Comparison of ENCODE assay signal across 18 mouse cellular contexts in the genomic region with DNA sequence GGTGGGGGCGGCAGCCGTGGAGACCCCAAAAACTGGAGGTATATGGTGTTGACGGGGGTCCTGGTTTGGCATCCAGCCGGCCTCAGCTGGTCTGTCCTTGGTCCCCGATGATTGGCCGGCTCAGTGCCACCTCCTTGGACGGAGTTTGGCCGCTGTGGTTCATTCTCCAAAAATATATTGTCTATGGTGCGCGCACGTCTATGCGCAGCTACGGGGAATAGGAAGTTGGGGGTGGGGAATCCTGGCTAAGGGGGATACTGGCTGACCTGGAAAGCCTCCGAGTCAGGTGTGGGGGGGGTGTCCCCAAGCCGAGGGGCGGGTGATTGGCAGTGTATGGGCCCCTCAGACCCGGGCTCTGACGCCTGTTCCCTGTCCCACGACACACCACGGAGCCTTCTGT. TPM values are rescaled to one million over a fixed set of nuclear protein-coding genes. Genes with fewer than 3 reads are reported as not detected.
A peak's percentile ranks its signal among the peaks of the same experiment; 100 is the strongest.
DNase-seq lines count a peak whose midpoint lies in the region; ATAC-seq lines count a peak whose summit lies in the region.
"Had no signal": no experiment of that assay in that cellular context is flagged by ENCODE, and none has a peak within 500 bp of the region (broad histone marks: within the 10 kb centered on the region; RNA-seq: fewer than 3 reads in every experiment).

No protein-coding gene starts in this region.

- no peak for DNase-seq in heart, postnatal 25 days (ENCODE audit: low spot score)
- peak; percentile 6 for DNase-seq in thymus, postnatal 4 days
- DNase-seq in thymus, postnatal 10 days (ENCODE audit: low spot score in 2 of 2), result no peak
- DNase-seq: adrenal gland, postnatal 10 days; kidney, postnatal 14 days; layer of hippocampus, adult 9-11 months; lung, postnatal 14 days had no signal

- no peaks in the 10 kb centered on the region for H3K36me3 ChIP-seq in heart, embryonic 14.5 days (ENCODE audit: control insufficient read depth, insufficient read depth, low read length)
- H3K36me3 ChIP-seq in megakaryocyte, embryonic 14.5 days (replicated peaks; ENCODE audit: low read length), result no peaks in the 10 kb centered on the region
- H3K36me3 ChIP-seq: hindbrain, embryonic 15.5 days; liver, embryonic 15.5 days; stomach, embryonic 15.5 days had no signal

- H3K4me3 ChIP-seq in heart, embryonic 14.5 days (ENCODE audit: control insufficient read depth in 1 of 2, insufficient read depth in 1 of 2, low read depth in 1 of 2, low read length in 2 of 2), result 0 out of 4 replicates have a peak overlapping the region, but pooled peaks of 1 of the 2 experiments have one; percentile 6
- H3K4me3 ChIP-seq in megakaryocyte, embryonic 14.5 days (replicated peaks), result peak overlapping the region; percentile 85
- H3K4me3 ChIP-seq: hindbrain, embryonic 15.5 days; liver, embryonic 15.5 days; midbrain, embryonic 15.5 days; stomach, embryonic 15.5 days had no signal

- 32% methylated on average over 16 of the region's 20 CpGs for WGBS in heart, embryonic 14.5 days

- H3K27me3 ChIP-seq in heart, embryonic 14.5 days (ENCODE audit: control insufficient read depth, insufficient read depth, low read length), result peaks cover 97% of the 10 kb centered on the region
- H3K27me3 ChIP-seq in megakaryocyte, embryonic 14.5 days (replicated peaks), result peaks cover 81% of the 10 kb centered on the region

- H3K27ac ChIP-seq in heart, embryonic 14.5 days (replicated peaks in 1 of 2; ENCODE audit: control insufficient read depth in 1 of 2, insufficient read depth in 1 of 2, low read depth in 2 of 2, low read length in 2 of 2), result no peak overlapping the region
- H3K27ac ChIP-seq: hindbrain, embryonic 15.5 days; liver, embryonic 15.5 days; midbrain, embryonic 15.5 days; stomach, embryonic 15.5 days had no signal

- peaks cover 0 to 10% of the 10 kb centered on the region in 2 experiments; a peak in 3 of 4 replicates for H3K4me1 ChIP-seq in heart, embryonic 14.5 days (ENCODE audit: control insufficient read depth in 2 of 2, insufficient read depth in 2 of 2, low read length in 2 of 2)
- peaks cover 72% of the 10 kb centered on the region for H3K4me1 ChIP-seq in megakaryocyte, embryonic 14.5 days

- H3K9ac ChIP-seq in heart, embryonic 14.5 days (ENCODE audit: low read length), result no peak overlapping the region
- H3K9ac ChIP-seq: hindbrain, embryonic 15.5 days; liver, embryonic 15.5 days; midbrain, embryonic 15.5 days; stomach, embryonic 15.5 days had no signal

- H3K9me3 ChIP-seq in heart, embryonic 14.5 days (ENCODE audit: control insufficient read depth, low read length), result no peaks in the 10 kb centered on the region
- H3K9me3 ChIP-seq in megakaryocyte, embryonic 14.5 days, result 0 out of 2 replicates have a peak, but pooled peaks cover 5% of the 10 kb centered on the region
- H3K9me3 ChIP-seq: hindbrain, embryonic 15.5 days; liver, embryonic 15.5 days; midbrain, embryonic 15.5 days; stomach, embryonic 15.5 days had no signal

- intact Hi-C loops in heart, postnatal 25 days (cut with DNase I), result no loop called here

- no peak for ATAC-seq in heart, embryonic 14.5 days (ENCODE audit: insufficient number of reproducible peaks, insufficient read depth, low FRiP score, low read depth)
- ATAC-seq in megakaryocyte, adult 5-6 weeks (ENCODE audit: poor library complexity, severe bottlenecking), result no peak
- ATAC-seq in CD4-positive, CD25-positive, alpha-beta regulatory T cell, adult 4 months, result no peak
- ATAC-seq: forebrain, embryonic 14.5 days; intestine, postnatal 0 days; midbrain, embryonic 15.5 days had no signal

- H3K4me2 ChIP-seq in heart, embryonic 14.5 days (ENCODE audit: low read length), result peak overlapping the region; percentile 13; the same call in 1 of the 2 replicates
- H3K4me2 ChIP-seq: hindbrain, embryonic 15.5 days; liver, embryonic 15.5 days; midbrain, embryonic 15.5 days; stomach, embryonic 15.5 days had no signal

RNA-seq across cellular contexts. Expression of gene Nfic, which starts 5.0 kb away (rescaled TPM):
- polyA plus RNA-seq in heart, embryonic 14.5 days (2014; fragmentation: Nextera tagmentation; extraction: Ambion mirVana), result 45.0 and 47.0 TPM in 2 replicates
- 100 to 1,000 TPM; 110 to 130 TPM for total RNA-seq in heart, postnatal 25 days (2021)
- 184 and 257 TPM in 2 replicates for polyA plus RNA-seq in megakaryocyte, embryonic 14.5 days (2012; ENCODE audit: insufficient read depth, low replicate concordance)
- total RNA-seq in megakaryocyte, adult 5-6 weeks (2015), result 51.4 and 54.5 TPM in 2 replicates
- total RNA-seq in megakaryocyte, adult 5-6 weeks (2017), result 6.2 and 8.6 TPM in 2 replicates
- polyA plus RNA-seq in CD4-positive, CD25-positive, alpha-beta regulatory T cell, adult 4 months (2017; shearing (Covaris generic)), result 10 to 100 TPM; 14.2 to 19.2 TPM

RNA-seq across cellular contexts. Expression of gene Celf5, which starts 22.0 kb away (rescaled TPM):
- polyA plus RNA-seq in heart, embryonic 14.5 days (2014; fragmentation: Nextera tagmentation; extraction: Ambion mirVana), result 0.19 TPM in 1 of 2 replicates, not detected in the other
- under 1 TPM; 0.17 to 0.47 TPM for total RNA-seq in heart, postnatal 25 days (2021)
- polyA plus RNA-seq in megakaryocyte, embryonic 14.5 days (2012; ENCODE audit: insufficient read depth, low replicate concordance), result 1.3 and 3.3 TPM in 2 replicates
- not detected in 2 replicates for total RNA-seq in megakaryocyte, adult 5-6 weeks (2015)
- 0.24 TPM in 1 of 2 replicates, not detected in the other for total RNA-seq in megakaryocyte, adult 5-6 weeks (2017)
- 1 to 10 TPM in 1 of 2 experiments, under 1 TPM in 1; 0.53 to 1.1 TPM for polyA plus RNA-seq in CD4-positive, CD25-positive, alpha-beta regulatory T cell, adult 4 months (2017; shearing (Covaris generic))
- total RNA-seq: granulocyte monocyte progenitor cell, adult 5-6 weeks had no signal
- polyA plus RNA-seq: liver, embryonic 15.5 days had no signal

RNA-seq across cellular contexts. Expression of gene Ncln, which starts 35.7 kb away (rescaled TPM):
- 40.7 and 44.6 TPM in 2 replicates for polyA plus RNA-seq in heart, embryonic 14.5 days (2014; fragmentation: Nextera tagmentation; extraction: Ambion mirVana)
- total RNA-seq in heart, postnatal 25 days (2021), result 10 to 100 TPM; 65.3 to 65.6 TPM
- polyA plus RNA-seq in megakaryocyte, embryonic 14.5 days (2012; ENCODE audit: insufficient read depth, low replicate concordance), result 145 and 508 TPM in 2 replicates
- 55.8 and 62.8 TPM in 2 replicates for total RNA-seq in megakaryocyte, adult 5-6 weeks (2015)
- total RNA-seq in megakaryocyte, adult 5-6 weeks (2017), result 72.4 and 76.3 TPM in 2 replicates
- polyA plus RNA-seq in CD4-positive, CD25-positive, alpha-beta regulatory T cell, adult 4 months (2017; shearing (Covaris generic)), result 10 to 100 TPM; 41.9 to 63.2 TPM

RNA-seq across cellular contexts. Expression of gene S1pr4, which starts 39.5 kb away (rescaled TPM):
- 0.24 and 0.35 TPM in 2 replicates for polyA plus RNA-seq in heart, embryonic 14.5 days (2014; fragmentation: Nextera tagmentation; extraction: Ambion mirVana)
- total RNA-seq in heart, postnatal 25 days (2021), result 1 to 10 TPM; 1.0 to 1.1 TPM
- 7.4 and 9.1 TPM in 2 replicates for polyA plus RNA-seq in megakaryocyte, embryonic 14.5 days (2012; ENCODE audit: insufficient read depth, low replicate concordance)
- 22.8 and 23.9 TPM in 2 replicates for total RNA-seq in megakaryocyte, adult 5-6 weeks (2015)
- total RNA-seq in megakaryocyte, adult 5-6 weeks (2017), result 28.1 and 29.3 TPM in 2 replicates
- polyA plus RNA-seq in CD4-positive, CD25-positive, alpha-beta regulatory T cell, adult 4 months (2017; shearing (Covaris generic)), result 10 to 100 TPM; 53.2 to 76.8 TPM
